Mouse (Mus musculus): ENCODE measurements around the gene Disc1. TPM values are rescaled to one million over a fixed set of nuclear protein-coding genes. Genes with fewer than 3 reads are reported as not detected.

Disc1 gene
- total RNA-seq, 2 experiments from 2014 or later: 0.82 to 0.99 TPM

DNA sequence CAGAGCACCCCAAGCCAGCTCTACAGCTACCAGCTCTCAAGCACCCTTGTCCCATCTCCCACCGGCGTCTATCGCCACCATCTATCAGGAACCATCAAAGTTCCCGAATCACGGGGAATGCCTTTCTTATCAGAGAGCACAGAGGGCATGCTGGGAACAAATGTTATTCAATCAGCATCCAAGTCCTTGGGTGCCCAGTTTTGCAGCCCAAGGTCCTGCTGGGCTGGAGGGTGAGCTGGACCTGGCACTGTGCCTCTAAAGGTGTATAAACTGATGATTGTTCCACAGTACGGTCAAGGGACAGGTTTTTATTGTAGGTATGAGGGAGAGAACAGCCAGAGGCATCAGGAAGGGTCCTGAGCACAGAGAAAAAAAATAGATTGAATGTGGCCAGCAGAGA is 11.6 kb downstream of the Disc1 start:
- intact Hi-C loops (cut with DNase I): loop anchor here (5.0 kb wide), 3 partner anchors 62 to 802 kb away; no protein-coding TSS in a partner anchor
- DNase-seq: no peak

DNA sequence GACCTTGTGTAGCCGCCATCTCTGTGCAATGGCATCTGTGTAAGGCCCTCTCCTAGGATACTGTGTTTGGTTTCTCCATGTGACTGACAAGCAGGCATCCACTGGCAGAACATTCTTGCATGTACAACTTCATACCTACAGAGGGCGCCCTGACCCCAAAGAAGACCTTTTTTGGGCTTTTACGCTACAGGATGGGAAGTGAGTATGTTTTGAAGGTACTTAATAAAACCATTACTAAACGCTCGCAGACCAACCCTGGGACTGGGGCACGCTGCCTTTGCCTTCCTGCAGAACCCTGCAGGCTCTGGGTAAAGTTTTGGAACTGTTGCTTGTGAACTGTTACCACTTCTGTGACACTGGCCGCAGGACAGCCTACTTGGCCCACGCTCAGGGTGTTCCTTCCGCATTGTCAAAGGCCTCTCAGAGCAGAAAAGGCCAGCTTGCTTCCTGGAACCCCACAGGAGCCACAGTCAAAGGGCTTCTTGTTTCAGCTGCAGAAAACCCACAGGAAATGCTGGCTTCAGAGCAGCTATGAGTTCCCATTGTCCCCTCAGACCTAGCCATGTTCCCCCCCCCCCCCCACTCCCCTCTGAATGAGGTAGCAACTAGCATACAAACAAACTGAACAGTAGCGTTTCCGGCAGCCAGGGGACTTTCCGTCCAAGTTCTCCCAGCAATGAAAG is 13.1 kb downstream of the Disc1 start:
- intact Hi-C loops (cut with DNase I): loop anchor here (5.0 kb wide), 3 partner anchors 60 to 800 kb away; no protein-coding TSS in a partner anchor

DNA sequence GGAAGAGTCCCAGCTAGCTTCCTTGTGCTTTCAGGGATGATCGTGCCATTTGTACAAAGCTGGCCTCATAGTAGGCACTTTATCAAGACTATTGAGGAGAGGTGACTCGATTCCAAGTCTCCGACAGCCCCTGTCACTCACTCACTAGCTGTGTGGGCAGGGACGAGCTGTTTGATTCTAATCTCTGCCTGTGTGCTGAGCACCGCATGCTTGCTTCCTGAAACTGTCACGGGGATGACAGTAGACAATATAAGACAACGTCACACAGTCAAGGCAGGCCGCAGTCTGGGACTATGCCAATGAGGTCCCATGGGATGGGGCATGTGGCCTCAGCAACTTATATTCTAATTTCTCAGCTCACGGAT is 13.6 kb downstream of the Disc1 start:
- peak in 1 of 2 experiments; percentile 41 for DNase-seq
- intact Hi-C loops (cut with DNase I): loop anchor here (5.0 kb wide), 3 partner anchors 60 to 800 kb away; no protein-coding TSS in a partner anchor

More for the DNA sequence above, 13.1 kb downstream of the Disc1 start:
- peak; percentile 53 to 68 for DNase-seq

DNA sequence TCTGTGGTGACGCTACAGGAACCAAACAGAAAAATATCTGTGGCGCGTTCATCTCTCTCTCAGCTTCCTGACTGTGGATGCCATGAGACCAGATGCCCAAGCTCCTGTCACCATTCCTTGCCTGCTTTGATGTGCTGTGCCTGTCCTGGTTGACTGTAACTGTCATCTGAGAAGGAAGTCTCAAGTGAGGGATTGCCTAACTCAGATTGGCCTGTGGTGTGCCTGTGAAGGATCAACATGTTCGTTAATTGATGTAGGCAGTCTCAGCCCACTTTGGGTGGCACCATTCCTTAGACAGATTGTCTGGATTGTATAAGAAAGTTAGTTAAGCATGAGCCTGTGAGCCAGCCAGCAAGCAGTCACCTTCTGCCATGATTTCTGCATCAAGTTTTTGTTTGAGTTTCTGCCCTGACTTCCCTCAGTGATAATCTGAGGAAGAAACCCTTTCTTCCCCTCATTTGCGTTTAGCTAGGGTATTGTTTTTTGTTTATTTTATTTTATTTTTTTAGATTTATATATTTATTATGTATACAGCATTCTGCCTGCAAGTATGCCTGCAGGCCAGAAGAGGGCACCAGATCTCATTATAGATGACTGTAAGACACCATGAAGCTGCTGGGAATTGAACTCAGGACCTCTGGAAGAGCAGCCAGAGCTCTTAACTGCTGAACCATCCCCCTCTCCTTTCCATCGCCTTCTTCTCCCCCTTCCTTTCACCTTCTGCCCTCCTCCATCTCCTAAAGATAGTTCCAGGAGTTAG is 14.3 kb downstream of the Disc1 start:
- no peak for DNase-seq
- intact Hi-C loops (cut with DNase I): loop anchor here (5.0 kb wide), 3 partner anchors 59 to 799 kb away; no protein-coding TSS in a partner anchor

DNA sequence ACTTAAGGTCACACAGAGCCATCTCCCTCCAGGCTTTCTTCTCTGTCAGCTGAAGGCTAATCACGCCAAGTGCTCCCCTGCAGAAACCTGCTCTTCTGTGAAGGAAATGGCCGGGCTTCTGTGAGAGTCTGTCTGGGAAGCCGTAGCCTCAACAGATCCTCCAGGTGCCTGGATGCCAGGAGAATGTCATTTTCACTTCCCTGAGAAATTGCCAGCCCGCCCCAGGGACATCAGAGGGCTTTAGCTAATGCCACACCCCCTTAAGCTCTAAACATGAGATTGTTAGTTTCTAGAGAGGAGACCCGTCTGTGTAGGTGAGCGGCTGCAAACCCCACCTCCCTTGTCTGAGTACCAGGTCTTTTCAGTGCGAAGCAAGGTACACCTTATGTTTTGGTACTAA is 15.3 kb downstream of the Disc1 start:
- DNase-seq: no peak
- intact Hi-C loops (cut with DNase I): loop anchor here (5.0 kb wide), 3 partner anchors 58 to 798 kb away; no protein-coding TSS in a partner anchor

GRCm38 (mm10) chr8:125069733-125070132 is 15.7 kb downstream of the Disc1 start:
- intact Hi-C loops (cut with DNase I): loop anchor here (5.0 kb wide), 3 partner anchors 58 to 798 kb away; no protein-coding TSS in a partner anchor
- no peak for DNase-seq

GRCm38 (mm10) chr8:125074141-125074540 is 20.1 kb downstream of the Disc1 start:
- no peak for DNase-seq
- intact Hi-C loops (cut with DNase I): no loop called here

DNA sequence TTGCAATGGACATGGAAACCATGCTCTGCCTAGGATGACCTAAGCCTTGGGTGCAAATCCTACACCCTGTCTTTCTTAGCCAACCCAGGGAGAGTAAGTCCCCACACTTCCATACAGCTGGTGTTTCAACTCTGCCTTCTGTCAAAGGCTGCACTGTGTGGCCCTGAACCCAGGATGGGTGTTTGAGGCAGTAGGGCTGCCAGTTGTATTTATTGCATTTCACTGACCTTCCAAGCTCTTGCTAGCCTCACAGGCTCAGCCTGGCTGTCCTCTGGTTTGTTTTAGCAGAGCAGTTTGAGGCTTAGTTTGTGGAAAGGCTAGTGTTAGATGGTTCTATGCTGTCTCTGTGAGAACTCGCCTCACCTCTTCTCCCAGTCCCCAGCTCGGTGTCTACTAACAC is 20.6 kb downstream of the Disc1 start:
- DNase-seq: no peak
- intact Hi-C loops (cut with DNase I): no loop called here

DNA sequence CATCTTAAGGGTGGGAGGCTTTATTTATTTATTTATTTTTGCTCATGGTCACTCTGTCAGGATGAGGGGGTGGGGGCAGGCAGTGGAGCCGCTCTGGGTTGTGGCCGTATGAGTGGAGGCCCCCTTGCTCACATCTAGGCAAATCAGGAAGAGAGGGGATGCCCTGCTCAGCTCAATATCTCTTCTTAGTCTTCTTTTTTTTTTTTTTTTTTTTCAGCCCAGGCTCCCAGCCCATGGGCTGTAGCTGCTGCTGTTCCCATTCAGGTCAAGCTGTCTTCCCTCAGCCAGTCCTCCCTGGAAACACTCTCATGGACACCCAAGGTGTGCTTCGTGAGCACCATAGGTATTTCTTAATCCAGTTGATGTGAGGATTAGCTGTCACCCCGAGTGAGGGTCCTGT is 21.4 kb downstream of the Disc1 start:
- intact Hi-C loops (cut with DNase I): no loop called here
- DNase-seq: no peak

GRCm38 (mm10) chr8:125077326-125077725 is 23.3 kb downstream of the Disc1 start:
- intact Hi-C loops (cut with DNase I): no loop called here
- no peak for DNase-seq

- intact Hi-C loops (cut with DNase I): no loop called here
Measured at GRCm38 (mm10) chr8:125078771-125079384, 24.9 kb downstream of the Disc1 start.

GRCm38 (mm10) chr8:125080388-125081344 is 26.7 kb downstream of the Disc1 start:
- intact Hi-C loops (cut with DNase I): no loop called here
- DNase-seq: no peak

More at GRCm38 (mm10) chr8:125078771-125079384, 24.9 kb downstream of the Disc1 start:
- peak; percentile 65 to 74 for DNase-seq

DNA sequence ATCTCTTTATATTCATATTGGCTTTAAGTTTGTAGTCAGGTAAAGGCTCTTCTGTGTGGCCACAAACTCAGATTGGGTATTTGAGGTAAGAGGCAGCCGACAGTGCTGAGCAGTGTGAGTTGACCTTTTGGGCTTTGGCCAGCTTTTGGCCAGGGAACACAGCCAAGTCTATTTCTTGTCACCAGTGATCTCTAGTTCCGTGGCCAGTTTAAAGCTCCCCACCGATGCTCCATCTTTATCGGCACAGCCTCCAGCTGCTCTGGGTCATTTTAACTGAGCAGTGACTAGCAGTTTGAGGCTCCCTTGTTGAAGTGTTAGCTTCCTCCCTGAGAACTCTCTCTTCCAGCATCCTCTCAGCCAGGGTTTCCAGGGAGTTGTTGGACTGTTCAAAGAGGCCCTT is 29.8 kb downstream of the Disc1 start:
- peak; percentile 54 to 67 for DNase-seq
- intact Hi-C loops (cut with DNase I): no loop called here

DNA sequence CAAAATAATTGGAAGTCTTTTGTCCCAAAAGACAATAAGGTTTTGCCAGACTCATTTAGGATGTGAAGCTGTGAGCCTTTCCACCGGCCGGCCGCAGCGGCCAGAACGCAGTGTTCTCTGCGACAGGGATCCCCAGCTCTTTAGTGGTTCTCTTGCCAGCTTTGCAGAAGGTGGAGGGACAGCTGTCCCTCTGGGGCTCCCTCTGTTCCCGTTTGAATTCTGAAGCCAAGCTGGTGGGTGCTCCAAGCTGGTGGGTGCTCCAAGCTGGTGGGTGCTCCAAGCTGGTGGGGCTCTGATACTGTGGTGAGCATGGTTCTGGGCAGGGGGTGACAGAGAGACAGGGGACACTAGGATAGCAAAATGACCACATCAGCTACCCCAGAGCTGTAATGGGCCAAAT is 30.5 kb downstream of the Disc1 start:
- DNase-seq: no peak
- intact Hi-C loops (cut with DNase I): no loop called here

DNA sequence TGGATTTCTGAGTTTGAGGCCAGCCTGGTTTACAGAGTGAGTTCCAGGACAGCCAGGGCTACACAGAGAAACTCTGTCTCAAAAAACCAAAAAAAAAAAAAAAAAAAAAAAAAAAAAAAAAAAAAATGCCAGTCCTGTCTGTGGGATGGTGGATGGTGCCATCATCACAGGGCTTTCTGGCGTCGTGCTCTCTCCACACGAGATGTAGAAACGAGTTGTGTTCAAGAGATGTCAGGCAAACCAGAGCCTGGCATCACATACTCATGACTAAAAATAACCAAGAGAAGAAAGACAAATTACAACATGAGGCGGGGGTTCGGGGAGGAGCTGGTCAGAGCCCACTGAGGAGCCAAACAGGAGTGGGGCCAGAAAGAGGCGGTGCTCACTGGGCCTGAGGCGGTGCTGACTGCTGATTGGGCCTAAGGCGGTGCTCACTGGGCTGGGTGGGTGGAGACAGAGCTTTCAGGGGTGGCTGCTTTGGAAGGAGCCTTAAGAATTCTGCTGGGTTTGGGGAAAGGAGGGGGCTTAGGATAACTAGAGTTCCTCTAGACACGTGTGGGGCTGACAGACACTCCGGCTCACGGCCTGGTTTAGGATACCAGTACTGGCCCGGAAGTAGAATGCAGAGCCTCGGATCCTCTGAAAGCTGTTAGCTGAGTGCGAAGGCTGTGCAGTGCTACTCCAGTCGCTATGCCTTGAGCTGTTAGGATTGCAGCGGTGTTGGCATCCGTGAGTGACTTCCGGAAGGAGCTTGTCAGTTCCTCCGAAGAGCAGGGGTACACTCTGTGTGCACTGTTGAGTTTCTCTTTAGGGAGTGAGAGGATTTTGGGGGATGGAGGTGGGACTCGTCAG is 37.1 kb downstream of the Disc1 start:
- peak; percentile 40 to 63 for DNase-seq
- intact Hi-C loops (cut with DNase I): no loop called here

DNA sequence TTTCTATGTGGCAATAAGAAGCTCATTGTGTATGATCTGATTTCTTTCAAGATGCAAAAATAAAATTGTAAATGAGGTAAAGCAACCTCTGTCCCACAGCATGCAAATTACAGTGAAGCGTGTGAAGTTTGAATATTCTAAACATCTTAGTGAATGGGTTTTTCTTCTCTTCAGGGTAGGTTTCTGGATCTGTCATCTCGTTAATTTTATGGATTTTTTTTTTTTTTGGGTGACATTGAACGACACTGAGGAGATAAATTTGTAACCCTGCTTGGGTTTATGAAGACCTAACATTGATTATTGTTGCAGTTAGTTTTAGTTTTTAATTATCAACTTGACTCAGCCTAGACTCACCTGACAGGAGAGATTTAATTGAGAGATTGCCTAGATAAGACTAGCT is 43.1 kb downstream of the Disc1 start:
- no peak for DNase-seq
- intact Hi-C loops (cut with DNase I): no loop called here

DNA sequence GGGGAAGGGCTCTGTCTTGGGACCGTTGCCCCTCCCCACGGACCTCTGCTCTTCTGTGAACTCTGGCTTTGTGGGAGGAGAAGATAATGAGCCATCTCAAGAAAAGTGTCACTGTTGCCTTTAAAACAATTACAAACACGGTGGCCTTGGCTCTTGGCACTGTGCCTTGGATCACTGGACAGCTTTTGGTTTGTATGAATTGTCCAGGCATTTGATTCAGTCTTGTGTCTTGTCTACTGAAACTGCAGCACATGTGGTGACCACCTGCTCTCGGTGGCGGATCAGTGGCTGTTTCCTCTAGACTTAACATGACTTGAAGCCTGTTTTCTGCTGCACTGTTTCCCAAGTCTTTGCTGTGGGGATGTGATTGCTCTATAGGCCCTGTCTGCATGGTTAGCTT is 44.1 kb downstream of the Disc1 start:
- intact Hi-C loops (cut with DNase I): no loop called here
- DNase-seq: no peak

DNA sequence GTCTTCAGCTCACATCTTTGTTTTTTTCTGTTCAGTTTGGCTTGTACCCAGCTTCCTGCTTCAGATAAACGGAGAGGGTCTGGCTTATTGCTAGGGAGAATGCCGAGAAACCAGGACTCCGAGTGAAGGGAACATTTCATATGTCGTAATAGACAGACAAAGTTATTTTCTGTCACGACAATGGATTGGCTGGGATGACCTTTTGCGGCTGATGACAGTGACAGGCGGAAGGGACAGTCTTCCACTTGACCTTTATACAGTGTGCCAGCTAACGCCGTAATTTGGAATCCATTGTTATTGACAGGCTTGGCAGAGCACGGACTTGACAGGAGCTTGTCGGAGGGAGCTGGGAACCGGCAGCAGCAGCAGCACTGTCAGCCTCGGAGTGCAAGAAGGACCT is 48.3 kb downstream of the Disc1 start:
- DNase-seq: no peak
- intact Hi-C loops (cut with DNase I): no loop called here

- intact Hi-C loops (cut with DNase I): no loop called here
- no peak for DNase-seq
Measured at GRCm38 (mm10) chr8:125113171-125113570, 59.2 kb downstream of the Disc1 start.
